Mouse (Mus musculus) heart, postnatal 0 days (tissue): ENCODE results near the gene Snx27. TPM values are rescaled to one million over a fixed set of nuclear protein-coding genes. Genes with fewer than 3 reads are reported as not detected.

Source experiments
- ATAC-seq: fragments of 200-750 bp; cut with Nextera tagmentation; 2 replicates; pipeline ENCODE4 v1.8.0; 2017; ENCODE audit warnings: low read depth, moderate number of reproducible peaks, moderate library complexity; ENCODE audit not compliant: insufficient read depth
- DNase-seq: peaks from one replicate; pipeline ENCODE4 v3.0.0-alpha.2; 2016; ENCODE audit warnings: low spot score
- H3K27ac ChIP-seq: fragments of 300-500 bp; sonication (generic); 2 replicates; pipeline ENCODE4 v1.5.1; 2014; ENCODE audit warnings: low read depth, mild to moderate bottlenecking
- H3K27me3 ChIP-seq: fragments of 300-500 bp; sonication (generic); 2 replicates; pipeline ENCODE4 v1.6.1; 2014; ENCODE audit warnings: low read length, mixed read lengths; ENCODE audit not compliant: control insufficient read depth, insufficient read depth
- H3K36me3 ChIP-seq: fragments of 300-500 bp; sonication (generic); replicated peaks from 2 replicates; pipeline ENCODE4 v1.6.1; 2014; ENCODE audit warnings: low read length, mixed read lengths; ENCODE audit not compliant: control insufficient read depth, insufficient read depth
- H3K4me1 ChIP-seq: fragments of 300-500 bp; sonication (generic); 2 replicates; pipeline ENCODE4 v1.6.1; 2014; ENCODE audit warnings: antibody characterized with exemption; ENCODE audit not compliant: control insufficient read depth, insufficient read depth
- H3K4me2 ChIP-seq: fragments of 300-500 bp; sonication (generic); 2 replicates; pipeline ENCODE4 v1.6.1; 2014; ENCODE audit warnings: low read depth, mild to moderate bottlenecking, low read length, moderate library complexity
- H3K4me3 ChIP-seq: fragments of 300-500 bp; sonication (generic); 2 replicates; pipeline ENCODE4 v1.5.1; 2014; ENCODE audit warnings: low read depth, low read length
- H3K9ac ChIP-seq: fragments of 300-500 bp; sonication (generic); replicated peaks from 2 replicates; pipeline ENCODE4 v1.6.1; 2014; ENCODE audit warnings: low read depth, low read length, mixed read lengths
- H3K9me3 ChIP-seq: fragments of 300-500 bp; sonication (generic); replicated peaks from 2 replicates; pipeline ENCODE4 v1.6.1; 2016; ENCODE audit warnings: low read length; ENCODE audit not compliant: control insufficient read depth
- CTCF ChIP-seq: IDR thresholded peaks from 2 replicates; pipeline ENCODE4 v1.5.1; 2016; ENCODE audit warnings: antibody characterized with exemption, control low read depth, low read depth
- EP300 ChIP-seq: IDR thresholded peaks from 2 replicates; pipeline ENCODE4 v1.6.1; 2016; ENCODE audit warnings: antibody characterized with exemption, low read depth
- WGBS: fragments of 180-500 bp; shearing (Covaris S2); extraction: QIAGEN DNeasy Blood & Tissue Kit; methylation state at CpG from one replicate; pipeline ENCODE4 v1.1.7; 2014; 5-methylcytosine and 5-hydroxymethylcytosine counted together
- polyA plus RNA-seq: library from polyadenylated mRNA; unstranded; fragments of >200 nt; fragmentation: Nextera tagmentation; extraction: Ambion mirVana; gene quantifications from 2 replicates; pipeline ENCODE4 v1.2.1, GENCODE M21; 2015
- total RNA-seq: library from RNA; depleted of rRNA; stranded (reverse); fragments of >200 nt; gene quantifications from 2 replicates; pipeline ENCODE4 v1.2.3, GENCODE M21; 2014; ENCODE audit warnings: low replicate concordance

Snx27 gene
- total and polyA plus RNA-seq, 2 experiments from 2014 or later, result 17.2 to 18.1 TPM

- 8% methylated on average over 28 of the region's 28 CpGs for WGBS
- DNase-seq, result peak; percentile 57
These were observed 109.9 kb downstream of the Snx27 start for GRCm38 (mm10) chr3:94472447-94473114.

GRCm38 (mm10) chr3:94468931-94469330 lies 113.6 kb downstream of the Snx27 start:
- Histone ChIP-seq H3K4me2 (no peak overlapping the region), H3K27ac (no peak overlapping the region), H3K36me3 (no peaks in the 10 kb centered on the region), H3K4me1 (peaks cover 13% of the 10 kb centered on the region; the same call in 1 of the 2 replicates), H3K27me3 (no peaks in the 10 kb centered on the region), H3K9ac (no peak overlapping the region), H3K4me3 (no peak overlapping the region), H3K9me3 (no peaks in the 10 kb centered on the region)
- no peak for DNase-seq
- TF ChIP-seq EP300, result no peak
- TF ChIP-seq CTCF, result no peak
- 58% methylated on average over 3 of the region's 3 CpGs for WGBS
- no peak for ATAC-seq

More at GRCm38 (mm10) chr3:94472447-94473114, 109.9 kb downstream of the Snx27 start:
- Histone ChIP-seq H3K9me3 (no peaks in the 10 kb centered on the region), H3K4me3 (peak overlapping the region; percentile 19), H3K4me2 (peak overlapping the region; percentile 55), H3K36me3 (no peaks in the 10 kb centered on the region), H3K9ac (no peak overlapping the region; the same call in none of the 2 replicates), H3K4me1 (peaks cover 14% of the 10 kb centered on the region; the same call in 1 of the 2 replicates), H3K27me3 (no peaks in the 10 kb centered on the region), H3K27ac (peak overlapping the region; percentile 33)
- no peak for TF ChIP-seq CTCF
- no peak for TF ChIP-seq EP300
- peak; percentile 83 for ATAC-seq

- Histone ChIP-seq H3K36me3 (no peaks in the 10 kb centered on the region), H3K27ac (no peak overlapping the region), H3K4me1 (no peaks in the 10 kb centered on the region), H3K27me3 (no peaks in the 10 kb centered on the region), H3K4me2 (no peak overlapping the region), H3K9ac (no peak overlapping the region), H3K9me3 (no peaks in the 10 kb centered on the region), H3K4me3 (no peak overlapping the region)
- WGBS, result 74% methylated on average over 13 of the region's 13 CpGs
- DNase-seq (no peak), ATAC-seq (no peak)
- TF ChIP-seq EP300 (no peak), CTCF (no peak)
These were observed 116.7 kb downstream of the Snx27 start for GRCm38 (mm10) chr3:94465632-94466430.

- Histone ChIP-seq H3K4me1 (no peaks in the 10 kb centered on the region), H3K4me2 (no peak overlapping the region), H3K27ac (no peak overlapping the region), H3K36me3 (no peaks in the 10 kb centered on the region), H3K4me3 (no peak overlapping the region), H3K9ac (no peak overlapping the region), H3K27me3 (no peaks in the 10 kb centered on the region), H3K9me3 (no peaks in the 10 kb centered on the region)
- 47% methylated on average over 11 of the region's 11 CpGs for WGBS
- ATAC-seq, result no peak
- DNase-seq, result no peak
- no peak for TF ChIP-seq CTCF
- no peak for TF ChIP-seq EP300
These were observed 118.5 kb downstream of the Snx27 start for GRCm38 (mm10) chr3:94463926-94464578.

GRCm38 (mm10) chr3:94459834-94460233 lies 122.7 kb downstream of the Snx27 start:
- Histone ChIP-seq H3K9ac (no peak overlapping the region), H3K27me3 (no peaks in the 10 kb centered on the region), H3K4me1 (no peaks in the 10 kb centered on the region), H3K4me2 (no peak overlapping the region), H3K4me3 (no peak overlapping the region), H3K27ac (no peak overlapping the region), H3K36me3 (no peaks in the 10 kb centered on the region), H3K9me3 (no peaks in the 10 kb centered on the region)
- ATAC-seq, result no peak
- DNase-seq, result no peak
- WGBS, result 90% methylated on average over 2 of the region's 2 CpGs
- TF ChIP-seq EP300 (no peak), CTCF (no peak)
